Mouse (Mus musculus): ENCODE data around the gene Cst13. TPM values are rescaled to one million over a fixed set of nuclear protein-coding genes. Genes with fewer than 3 reads are reported as not detected.
A peak's percentile ranks its signal among the peaks of the same experiment; 100 is the strongest.

Cst13 gene
- polyA plus RNA-seq, 1 experiment from 2014 or later = not detected

- no peaks in the 10 kb centered on the region for H3K27me3 ChIP-seq (ENCODE audit: insufficient read depth, low read length)
- no peaks in the 10 kb centered on the region for H3K9me3 ChIP-seq (ENCODE audit: low read length)
- ATAC-seq (no peak), DNase-seq (no peak)
- H3K27ac ChIP-seq (ENCODE audit: low read depth) = no peak overlapping the region
- no peak overlapping the region for H3K4me3 ChIP-seq (ENCODE audit: low read depth, low read length)
- no peak overlapping the region for H3K9ac ChIP-seq (replicated peaks)
- H3K4me2 ChIP-seq (ENCODE audit: low read depth, low read length) = no peak overlapping the region
- no peaks in the 10 kb centered on the region for H3K4me1 ChIP-seq (ENCODE audit: insufficient read depth)
- 68% methylated on average over 4 of the region's 4 CpGs for WGBS (ENCODE audit: insufficient replicate concordance)
- H3K36me3 ChIP-seq (replicated peaks; ENCODE audit: insufficient read depth, low read length) = no peaks in the 10 kb centered on the region
- no peak for TF ChIP-seq EP300 (IDR thresholded peaks at IDR 0.05; ENCODE audit: low read depth)
- TF ChIP-seq CTCF (IDR thresholded peaks at IDR 0.05; ENCODE audit: low read depth) = no peak
Measured at GRCm38 (mm10) chr2:148857506-148857905, 37.6 kb downstream of the Cst13 start.

GRCm38 (mm10) chr2:148860993-148861392, 41.1 kb downstream of the Cst13 start:
- no peaks in the 10 kb centered on the region for H3K36me3 ChIP-seq (replicated peaks; ENCODE audit: insufficient read depth, low read length)
- no peaks in the 10 kb centered on the region for H3K4me1 ChIP-seq (ENCODE audit: insufficient read depth)
- no peaks in the 10 kb centered on the region for H3K9me3 ChIP-seq (ENCODE audit: low read length)
- TF ChIP-seq EP300 (IDR thresholded peaks at IDR 0.05; ENCODE audit: low read depth) (no peak), CTCF (IDR thresholded peaks at IDR 0.05; ENCODE audit: low read depth) (no peak)
- H3K27me3 ChIP-seq (ENCODE audit: insufficient read depth, low read length) = no peaks in the 10 kb centered on the region
- DNase-seq (no peak), ATAC-seq (no peak)
- no peak overlapping the region for H3K9ac ChIP-seq (replicated peaks)
- H3K4me3 ChIP-seq (ENCODE audit: low read depth, low read length) = no peak overlapping the region
- H3K4me2 ChIP-seq (ENCODE audit: low read depth, low read length) = no peak overlapping the region
- 76% methylated on average over 4 of the region's 4 CpGs for WGBS (ENCODE audit: insufficient replicate concordance)
- no peak overlapping the region for H3K27ac ChIP-seq (ENCODE audit: low read depth)

- no peaks in the 10 kb centered on the region for H3K4me1 ChIP-seq (ENCODE audit: insufficient read depth)
- no peak overlapping the region for H3K27ac ChIP-seq (ENCODE audit: low read depth)
- H3K4me3 ChIP-seq (ENCODE audit: low read depth, low read length) = no peak overlapping the region
- no peaks in the 10 kb centered on the region for H3K9me3 ChIP-seq (ENCODE audit: low read length)
- H3K4me2 ChIP-seq (ENCODE audit: low read depth, low read length) = no peak overlapping the region
- no peaks in the 10 kb centered on the region for H3K27me3 ChIP-seq (ENCODE audit: insufficient read depth, low read length)
- DNase-seq (no peak), ATAC-seq (no peak)
- no peaks in the 10 kb centered on the region for H3K36me3 ChIP-seq (replicated peaks; ENCODE audit: insufficient read depth, low read length)
- H3K9ac ChIP-seq (replicated peaks) = no peak overlapping the region
- TF ChIP-seq EP300 (IDR thresholded peaks at IDR 0.05; ENCODE audit: low read depth) = no peak
- TF ChIP-seq CTCF (IDR thresholded peaks at IDR 0.05; ENCODE audit: low read depth) = no peak
Measured at GRCm38 (mm10) chr2:148861693-148862092, 41.8 kb downstream of the Cst13 start.

GRCm38 (mm10) chr2:148864966-148865365, 45.1 kb downstream of the Cst13 start, which contains the start of gene 9230104L09Rik:
TSS of gene 9230104L09Rik (minus strand) at chr2:148865038.
- TF ChIP-seq EP300 (IDR thresholded peaks at IDR 0.05; ENCODE audit: low read depth) (no peak), CTCF (IDR thresholded peaks at IDR 0.05; ENCODE audit: low read depth) (no peak)
- ATAC-seq = no peak
- H3K27ac ChIP-seq (ENCODE audit: low read depth) = no peak within 1 kb of the TSS
- no peak within 1 kb of the TSS for H3K9ac ChIP-seq (replicated peaks)
- no peaks in the 10 kb centered on the region for H3K27me3 ChIP-seq (ENCODE audit: insufficient read depth, low read length)
- no peak within 1 kb of the TSS for H3K4me2 ChIP-seq (ENCODE audit: low read depth, low read length)
- 58% methylated on average over 2 of the region's 2 CpGs for WGBS (ENCODE audit: insufficient replicate concordance)
- no peak within 1 kb of the TSS for H3K4me3 ChIP-seq (ENCODE audit: low read depth, low read length)
- DNase-seq = no peak
- H3K4me1 ChIP-seq (ENCODE audit: insufficient read depth) = no peaks in the 10 kb centered on the region
- H3K36me3 ChIP-seq (replicated peaks; ENCODE audit: insufficient read depth, low read length) = no peaks in the 10 kb centered on the region
- H3K9me3 ChIP-seq (ENCODE audit: low read length) = no peaks in the 10 kb centered on the region

- no peak overlapping the region for H3K4me2 ChIP-seq (ENCODE audit: low read depth, low read length)
- no peak overlapping the region for H3K9ac ChIP-seq (replicated peaks)
- H3K4me3 ChIP-seq (ENCODE audit: low read depth, low read length) = no peak overlapping the region
- DNase-seq (no peak), ATAC-seq (no peak)
- no peak for TF ChIP-seq EP300 (IDR thresholded peaks at IDR 0.05; ENCODE audit: low read depth)
- no peak for TF ChIP-seq CTCF (IDR thresholded peaks at IDR 0.05; ENCODE audit: low read depth)
- H3K27ac ChIP-seq (ENCODE audit: low read depth) = no peak overlapping the region
- no peaks in the 10 kb centered on the region for H3K27me3 ChIP-seq (ENCODE audit: insufficient read depth, low read length)
- H3K4me1 ChIP-seq (ENCODE audit: insufficient read depth) = peaks cover 12% of the 10 kb centered on the region
- H3K36me3 ChIP-seq (replicated peaks; ENCODE audit: insufficient read depth, low read length) = peaks cover 14% of the 10 kb centered on the region
- no peaks in the 10 kb centered on the region for H3K9me3 ChIP-seq (ENCODE audit: low read length)
- WGBS (ENCODE audit: insufficient replicate concordance) = 35% methylated on average over 1 of the region's 1 CpGs
Measured at GRCm38 (mm10) chr2:148868959-148869358, 49.1 kb downstream of the Cst13 start.

GRCm38 (mm10) chr2:148870526-148870925, 50.6 kb downstream of the Cst13 start:
- TF ChIP-seq EP300 (IDR thresholded peaks at IDR 0.05; ENCODE audit: low read depth) (no peak), CTCF (IDR thresholded peaks at IDR 0.05; ENCODE audit: low read depth) (no peak)
- no peak overlapping the region for H3K4me2 ChIP-seq (ENCODE audit: low read depth, low read length)
- H3K4me1 ChIP-seq (ENCODE audit: insufficient read depth) = peaks cover 20% of the 10 kb centered on the region
- H3K9me3 ChIP-seq (ENCODE audit: low read length) = no peaks in the 10 kb centered on the region
- ATAC-seq (no peak), DNase-seq (no peak)
- H3K27ac ChIP-seq (ENCODE audit: low read depth) = no peak overlapping the region
- no peak overlapping the region for H3K4me3 ChIP-seq (ENCODE audit: low read depth, low read length)
- H3K9ac ChIP-seq (replicated peaks) = no peak overlapping the region
- no peaks in the 10 kb centered on the region for H3K27me3 ChIP-seq (ENCODE audit: insufficient read depth, low read length)
- 79% methylated on average over 3 of the region's 3 CpGs for WGBS (ENCODE audit: insufficient replicate concordance)
- H3K36me3 ChIP-seq (replicated peaks; ENCODE audit: insufficient read depth, low read length) = peaks cover 14% of the 10 kb centered on the region

- H3K9ac ChIP-seq (replicated peaks) = no peak overlapping the region
- peaks cover 14% of the 10 kb centered on the region for H3K36me3 ChIP-seq (replicated peaks; ENCODE audit: insufficient read depth, low read length)
- no peak overlapping the region for H3K27ac ChIP-seq (ENCODE audit: low read depth)
- TF ChIP-seq EP300 (IDR thresholded peaks at IDR 0.05; ENCODE audit: low read depth) (no peak), CTCF (IDR thresholded peaks at IDR 0.05; ENCODE audit: low read depth) (no peak)
- DNase-seq (no peak), ATAC-seq (no peak)
- 75% methylated on average over 4 of the region's 4 CpGs for whole genome bisulfite sequencing (ENCODE audit: insufficient replicate concordance)
- no peaks in the 10 kb centered on the region for H3K9me3 ChIP-seq (ENCODE audit: low read length)
- H3K4me1 ChIP-seq (ENCODE audit: insufficient read depth) = peaks cover 26% of the 10 kb centered on the region
- no peaks in the 10 kb centered on the region for H3K27me3 ChIP-seq (ENCODE audit: insufficient read depth, low read length)
- 0 out of 2 replicates have a peak overlapping the region, but pooled peaks have one; percentile 87 for H3K4me3 ChIP-seq (ENCODE audit: low read depth, low read length)
- H3K4me2 ChIP-seq (ENCODE audit: low read depth, low read length) = peak overlapping the region; percentile 82
Measured at GRCm38 (mm10) chr2:148872860-148873259, 53.0 kb downstream of the Cst13 start.

All from liver, postnatal 0 days (tissue).